Mouse (Mus musculus) large intestine, adult 2 months (tissue): ENCODE measurements around the gene Lrrc20. TPM values are rescaled to one million over a fixed set of nuclear protein-coding genes. Genes with fewer than 3 reads are reported as not detected.
"Not testable (repeated sequence)": the region's sequence is repeated elsewhere in the genome, so short reads cannot be mapped to it uniquely, and the experiment has no call there.

ENCODE experiments used
- DNase-seq: peaks from one replicate; pipeline ENCODE4 v3.0.0-alpha.2; 2012; ENCODE audit warnings: low read depth, low spot score
- WGBS: fragments of 180-500 bp; shearing (Covaris S2); methylation state at CpG from one replicate; pipeline ENCODE4 v1.1.7; 2018; 5-methylcytosine and 5-hydroxymethylcytosine counted together
- polyA plus RNA-seq: library from polyadenylated mRNA; depleted of rRNA; stranded (reverse); fragments of >200 nt; gene quantifications from 2 replicates; pipeline ENCODE4 v1.2.3, GENCODE M21; 2012; rRNA removed

Lrrc20 gene
- polyA plus RNA-seq, result 7.8 and 9.2 TPM in 2 replicates

GRCm38 (mm10) chr10:61475594-61476439 is at the start of gene Lrrc20:
Lrrc20 (plus strand) TSS chr10:61475801.
- WGBS, result under 1% methylated on average over 70 of the region's 70 CpGs
- DNase-seq, result peak; percentile 81

GRCm38 (mm10) chr10:61426251-61426757 is 49.3 kb upstream of the Lrrc20 start:
- no peak for DNase-seq
- WGBS, result 16% methylated on average over 2 of the region's 2 CpGs

GRCm38 (mm10) chr10:61427951-61428350 is 47.6 kb upstream of the Lrrc20 start:
- no peak for DNase-seq
- 81% methylated on average over 6 of the region's 6 CpGs for WGBS

GRCm38 (mm10) chr10:61428416-61428815 is 47.2 kb upstream of the Lrrc20 start:
- whole genome bisulfite sequencing, result 65% methylated on average over 4 of the region's 4 CpGs
- no peak for DNase-seq

- WGBS, result 90% methylated on average over 5 of the region's 5 CpGs
- DNase-seq, result no peak
These were observed 46.6 kb upstream of the Lrrc20 start for GRCm38 (mm10) chr10:61429043-61429442.

GRCm38 (mm10) chr10:61431375-61431774 is 44.2 kb upstream of the Lrrc20 start:
- 87% methylated on average over 9 of the region's 9 CpGs for WGBS
- DNase-seq, result no peak

- WGBS, result 67% methylated on average over 7 of the region's 7 CpGs
- no peak for DNase-seq
These were observed 35.3 kb upstream of the Lrrc20 start for GRCm38 (mm10) chr10:61440202-61440800.

- DNase-seq, result no peak
- 33% methylated on average over 6 of the region's 6 CpGs for WGBS
These were observed 32.1 kb upstream of the Lrrc20 start for GRCm38 (mm10) chr10:61443456-61443855.

GRCm38 (mm10) chr10:61443876-61444275 is 31.7 kb upstream of the Lrrc20 start:
- DNase-seq, result no peak
- 24% methylated on average over 1 of the region's 1 CpGs for WGBS

GRCm38 (mm10) chr10:61445016-61445415 is 30.6 kb upstream of the Lrrc20 start:
- WGBS, result 70% methylated on average over 3 of the region's 3 CpGs
- no peak for DNase-seq

GRCm38 (mm10) chr10:61447581-61448353 is 27.8 kb upstream of the Lrrc20 start:
- 72% methylated on average over 10 of the region's 10 CpGs for WGBS
- no peak for DNase-seq

GRCm38 (mm10) chr10:61448834-61449233 is 26.8 kb upstream of the Lrrc20 start:
- no peak for DNase-seq
- WGBS, result 56% methylated on average over 3 of the region's 3 CpGs

GRCm38 (mm10) chr10:61451463-61451930 is 24.1 kb upstream of the Lrrc20 start:
- DNase-seq, result peak; percentile 64
- under 1% methylated on average over 8 of the region's 8 CpGs for whole genome bisulfite sequencing

GRCm38 (mm10) chr10:61451931-61452617 is 23.5 kb upstream of the Lrrc20 start:
- 1% methylated on average over 58 of the region's 62 CpGs for WGBS
- no peak for DNase-seq

GRCm38 (mm10) chr10:61452645-61453044 is 23.0 kb upstream of the Lrrc20 start, which contains the start of gene Eif4ebp2:
Eif4ebp2 (minus strand) TSS chr10:61452661.
- DNase-seq, result peak; percentile 94
- WGBS, result 0% methylated on average over 36 of the region's 36 CpGs

- WGBS, result 56% methylated on average over 3 of the region's 3 CpGs
- not testable (repeated sequence) for DNase-seq
These were observed 22.4 kb upstream of the Lrrc20 start for GRCm38 (mm10) chr10:61453171-61453570.

- DNase-seq, result no peak
- WGBS, result 82% methylated on average over 3 of the region's 3 CpGs
These were observed 18.4 kb upstream of the Lrrc20 start for GRCm38 (mm10) chr10:61457182-61457581.

GRCm38 (mm10) chr10:61465009-61465408 is 10.6 kb upstream of the Lrrc20 start:
- peak; percentile 57 for DNase-seq
- 14% methylated on average over 4 of the region's 4 CpGs for whole genome bisulfite sequencing

- no peak for DNase-seq
- WGBS, result 70% methylated on average over 8 of the region's 8 CpGs
These were observed 9.4 kb upstream of the Lrrc20 start for GRCm38 (mm10) chr10:61466242-61466641.
